Mouse (Mus musculus): ENCODE measurements at regions not wholly inside any gene's neighbourhood (a gene's known extent, or its start where the extent isn't known, plus 50 kb on each side); places are given as distances from the start of the nearest gene placed in this dataset.

DNA sequence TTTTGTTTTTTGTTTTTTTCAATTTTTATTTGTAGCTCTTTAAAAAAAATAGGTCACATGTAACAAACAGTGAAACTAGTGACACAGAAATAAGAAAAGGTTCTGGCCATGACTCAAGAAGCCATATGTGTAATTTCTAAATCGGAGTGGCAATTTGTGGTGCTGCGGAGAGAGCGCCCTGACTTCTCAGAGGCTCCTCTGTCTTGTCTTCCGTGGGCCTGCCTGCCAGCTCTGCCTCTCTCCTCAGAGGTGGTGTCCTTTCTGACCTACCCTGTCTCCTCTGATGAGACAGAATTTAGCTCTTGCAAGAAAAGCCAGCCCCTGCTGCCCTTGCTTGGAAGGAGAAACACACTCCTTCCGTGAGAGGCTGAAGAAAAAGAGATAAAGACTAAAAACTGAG lies 158.1 kb downstream of the Nrip1 start:
- Histone ChIP-seq H3K4me1 (ENCODE audit: insufficient read depth) (no peaks in the 10 kb centered on the region), H3K27me3 (ENCODE audit: insufficient read depth, low read length) (no peaks in the 10 kb centered on the region), H3K9ac (no peak overlapping the region), H3K4me2 (no peak overlapping the region), H3K36me3 (ENCODE audit: insufficient read depth) (no peaks in the 10 kb centered on the region), H3K27ac (ENCODE audit: low read depth) (no peak overlapping the region), H3K4me3 (ENCODE audit: low read depth, low read length) (no peak overlapping the region), H3K9me3 (ENCODE audit: low read depth, low read length) (no peaks in the 10 kb centered on the region)
- WGBS: 54% methylated on average over 5 of the region's 5 CpGs
- TF ChIP-seq CTCF (IDR thresholded peaks at IDR 0.05; ENCODE audit: low read depth): no peak
- DNase-seq (no peak), ATAC-seq (ENCODE audit: insufficient read depth) (0 out of 2 replicates have a peak, but pooled peaks have one; percentile 47)

DNA sequence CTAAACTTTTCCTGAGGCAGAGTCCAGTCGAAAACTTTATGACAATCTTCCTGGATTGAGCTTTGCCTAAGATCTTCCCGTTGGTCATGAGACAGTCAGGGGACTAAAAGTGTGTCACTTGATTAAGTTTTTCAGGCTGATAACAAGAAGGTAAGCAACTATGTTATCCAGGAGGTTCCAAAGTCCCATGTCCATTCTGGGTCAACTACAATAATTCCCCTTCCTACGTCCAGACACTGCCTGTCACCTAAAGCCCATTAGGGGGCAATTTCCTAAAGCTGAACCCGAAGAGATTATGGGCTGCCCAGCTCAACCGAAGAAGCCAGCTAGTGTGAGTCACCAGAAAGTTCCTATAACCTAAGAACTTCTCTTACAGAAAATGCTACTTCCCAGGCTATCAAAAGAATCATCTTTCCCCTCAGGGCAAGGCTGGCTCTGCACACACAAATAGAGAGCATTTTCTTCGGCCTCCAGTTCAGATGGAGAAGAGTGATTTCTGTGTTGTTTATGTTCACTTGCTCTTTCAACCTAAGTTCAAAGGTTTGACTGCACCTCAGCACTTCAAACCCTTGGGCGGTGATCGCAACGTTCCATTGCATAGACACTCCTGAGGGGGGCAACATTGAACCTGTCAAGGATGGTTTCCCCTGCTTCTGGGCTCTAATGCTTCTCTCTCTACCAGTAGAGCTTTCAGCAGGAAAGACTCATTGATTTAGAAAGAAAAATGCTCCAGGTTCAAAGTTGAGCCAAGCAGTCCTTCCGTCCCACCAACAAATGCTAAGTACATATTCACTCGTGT lies 171.7 kb downstream of the Nrip1 start:
- peak; percentile 64 for TF ChIP-seq CTCF (IDR thresholded peaks at IDR 0.05; ENCODE audit: low read depth)
- 29% methylated on average over 11 of the region's 11 CpGs for WGBS
- no peaks in the 10 kb centered on the region for H3K9me3 ChIP-seq (ENCODE audit: low read depth, low read length)
- ATAC-seq (ENCODE audit: insufficient read depth) (peak; percentile 67; the same call in 1 of the 2 replicates), DNase-seq (peak; percentile 63)
- no peak overlapping the region for H3K27ac ChIP-seq (ENCODE audit: low read depth)
- no peak overlapping the region for H3K4me2 ChIP-seq
- no peak overlapping the region for H3K4me3 ChIP-seq (ENCODE audit: low read depth, low read length)
- H3K27me3 ChIP-seq (ENCODE audit: insufficient read depth, low read length): no peaks in the 10 kb centered on the region
- no peaks in the 10 kb centered on the region for H3K4me1 ChIP-seq (ENCODE audit: insufficient read depth)
- H3K36me3 ChIP-seq (ENCODE audit: insufficient read depth): no peaks in the 10 kb centered on the region
- H3K9ac ChIP-seq: no peak overlapping the region

DNA sequence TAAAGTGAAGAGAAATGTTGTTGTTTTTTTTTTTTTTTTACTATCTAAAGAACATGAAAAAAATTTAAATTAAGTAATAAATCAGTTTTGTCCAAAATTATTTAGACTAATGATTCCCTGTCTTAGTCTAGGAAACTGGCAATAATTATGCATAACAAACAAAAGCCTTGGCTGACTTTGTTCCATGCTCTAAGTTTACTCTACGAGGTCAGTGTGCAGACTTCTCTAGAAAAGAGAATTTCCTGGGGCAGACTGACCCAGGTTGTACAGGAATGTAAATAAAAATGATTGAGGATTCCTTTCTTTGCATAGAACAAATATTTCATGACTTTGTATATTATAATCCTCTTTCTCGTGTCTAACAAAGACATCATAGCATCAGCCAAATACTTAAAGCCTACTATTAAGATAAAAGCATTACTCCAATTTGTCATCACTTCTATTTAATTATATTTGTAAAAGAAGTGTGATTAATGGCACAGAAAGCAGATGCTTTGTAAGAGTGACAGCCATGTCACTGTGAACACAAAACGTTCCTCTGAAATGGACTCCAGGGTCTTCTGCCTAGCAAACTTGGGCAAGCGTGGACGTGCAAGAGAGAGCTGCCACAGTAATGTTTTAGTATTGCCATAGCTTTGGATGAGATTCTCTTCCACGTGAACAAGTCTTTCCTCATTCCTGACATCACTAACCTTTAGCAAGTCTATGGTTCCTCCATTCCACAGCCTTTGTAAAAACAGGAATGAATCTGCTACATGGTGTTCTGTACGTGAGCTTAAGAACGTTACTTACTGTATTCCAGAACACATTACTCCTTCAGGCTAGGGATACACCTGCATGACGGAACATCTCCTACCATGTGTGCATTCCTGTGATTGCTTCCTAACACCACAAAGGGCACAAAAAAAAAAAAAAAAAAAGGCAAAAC lies 172.6 kb downstream of the Nrip1 start:
- Histone ChIP-seq H3K36me3 (ENCODE audit: insufficient read depth) (no peaks in the 10 kb centered on the region), H3K27me3 (ENCODE audit: insufficient read depth, low read length) (no peaks in the 10 kb centered on the region), H3K4me2 (no peak overlapping the region), H3K27ac (ENCODE audit: low read depth) (no peak overlapping the region), H3K9me3 (ENCODE audit: low read depth, low read length) (no peaks in the 10 kb centered on the region), H3K4me3 (ENCODE audit: low read depth, low read length) (no peak overlapping the region), H3K4me1 (ENCODE audit: insufficient read depth) (no peaks in the 10 kb centered on the region), H3K9ac (no peak overlapping the region)
- 39% methylated on average over 9 of the region's 9 CpGs for WGBS
- no peak for TF ChIP-seq CTCF (IDR thresholded peaks at IDR 0.05; ENCODE audit: low read depth)
- peak; percentile 50; the same call in 1 of the 2 replicates for ATAC-seq (ENCODE audit: insufficient read depth)
- DNase-seq: peak; percentile 52

DNA sequence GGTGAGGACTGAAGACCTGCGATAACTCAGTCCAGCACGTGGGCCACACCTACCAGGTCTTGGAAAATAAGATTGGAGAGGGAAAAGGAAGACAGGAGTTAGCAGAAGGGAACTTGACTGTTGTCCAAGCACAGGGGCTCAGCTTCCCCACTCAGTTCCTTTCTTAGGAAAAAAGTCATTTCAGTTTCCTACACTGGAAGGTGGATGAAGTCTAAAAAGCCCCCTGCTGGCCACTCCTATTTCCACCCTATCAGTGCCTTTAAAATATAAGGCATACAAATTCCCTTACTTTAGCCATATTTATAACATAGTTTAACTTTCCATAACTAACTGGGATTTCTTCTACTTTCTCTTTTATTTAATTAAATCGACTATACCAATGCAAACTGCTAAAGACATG lies 173.4 kb downstream of the Nrip1 start:
- Histone ChIP-seq H3K4me1 (ENCODE audit: insufficient read depth) (no peaks in the 10 kb centered on the region), H3K4me3 (ENCODE audit: low read depth, low read length) (no peak overlapping the region), H3K9me3 (ENCODE audit: low read depth, low read length) (no peaks in the 10 kb centered on the region), H3K27me3 (ENCODE audit: insufficient read depth, low read length) (no peaks in the 10 kb centered on the region), H3K27ac (ENCODE audit: low read depth) (no peak overlapping the region), H3K36me3 (ENCODE audit: insufficient read depth) (no peaks in the 10 kb centered on the region), H3K4me2 (no peak overlapping the region), H3K9ac (no peak overlapping the region)
- 59% methylated on average over 3 of the region's 3 CpGs for WGBS
- DNase-seq (peak; percentile 82), ATAC-seq (ENCODE audit: insufficient read depth) (peak; percentile 36; the same call in 1 of the 2 replicates)
- peak; percentile 57 for TF ChIP-seq CTCF (IDR thresholded peaks at IDR 0.05; ENCODE audit: low read depth)

DNA sequence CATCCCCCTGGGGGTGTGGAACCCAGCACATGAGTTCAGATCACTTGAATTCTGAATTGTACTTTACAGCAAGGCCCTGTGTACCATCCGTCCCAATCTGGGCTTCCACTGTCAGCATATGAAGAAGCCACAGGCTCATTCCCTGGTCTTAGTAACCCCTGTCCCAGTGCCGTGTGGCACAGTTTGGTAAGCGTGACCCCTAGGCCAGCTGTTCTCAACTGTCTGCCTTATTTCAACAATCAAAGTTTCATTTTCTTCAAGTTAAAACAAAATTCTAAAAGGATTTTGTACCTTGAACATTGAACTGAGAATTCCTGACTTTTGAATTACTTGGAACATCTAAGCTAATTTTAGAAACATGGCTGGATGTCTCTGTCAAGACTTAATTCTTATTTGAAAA lies 174.6 kb downstream of the Nrip1 start:
- ATAC-seq (ENCODE audit: insufficient read depth): no peak
- Histone ChIP-seq H3K9ac (no peak overlapping the region), H3K4me2 (no peak overlapping the region), H3K4me3 (ENCODE audit: low read depth, low read length) (no peak overlapping the region), H3K27me3 (ENCODE audit: insufficient read depth, low read length) (no peaks in the 10 kb centered on the region), H3K9me3 (ENCODE audit: low read depth, low read length) (no peaks in the 10 kb centered on the region), H3K4me1 (ENCODE audit: insufficient read depth) (no peaks in the 10 kb centered on the region), H3K36me3 (ENCODE audit: insufficient read depth) (no peaks in the 10 kb centered on the region), H3K27ac (ENCODE audit: low read depth) (no peak overlapping the region)
- WGBS: 89% methylated on average over 3 of the region's 3 CpGs
- no peak for TF ChIP-seq CTCF (IDR thresholded peaks at IDR 0.05; ENCODE audit: low read depth)
- DNase-seq: no peak

DNA sequence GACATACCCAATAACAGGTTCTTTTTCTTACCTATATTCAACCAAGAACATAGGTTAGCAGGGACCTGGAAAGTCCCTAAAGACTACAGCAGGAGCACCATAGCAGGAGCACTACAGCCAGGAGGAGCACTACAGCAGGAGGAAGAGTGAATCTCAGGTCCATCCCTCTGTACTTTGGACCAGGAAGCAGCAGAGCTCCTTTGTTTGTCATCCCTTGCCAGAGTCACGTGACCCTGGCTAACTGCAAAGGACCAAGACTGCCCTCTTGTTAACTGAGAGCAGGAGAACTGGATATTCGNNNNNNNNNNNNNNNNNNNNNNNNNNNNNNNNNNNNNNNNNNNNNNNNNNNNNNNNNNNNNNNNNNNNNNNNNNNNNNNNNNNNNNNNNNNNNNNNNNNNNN lies 172.2 kb upstream of the Samsn1 start:
- Histone ChIP-seq H3K4me2 (no peak overlapping the region), H3K9me3 (ENCODE audit: low read depth, low read length) (no peaks in the 10 kb centered on the region), H3K4me3 (ENCODE audit: low read depth, low read length) (no peak overlapping the region), H3K9ac (no peak overlapping the region), H3K27ac (ENCODE audit: low read depth) (no peak overlapping the region), H3K36me3 (ENCODE audit: insufficient read depth) (no peaks in the 10 kb centered on the region), H3K27me3 (ENCODE audit: insufficient read depth, low read length) (no peaks in the 10 kb centered on the region), H3K4me1 (ENCODE audit: insufficient read depth) (no peaks in the 10 kb centered on the region)
- 58% methylated on average over 2 of the region's 2 CpGs for WGBS
- ATAC-seq (ENCODE audit: insufficient read depth): no peak
- no peak for DNase-seq
- TF ChIP-seq CTCF (IDR thresholded peaks at IDR 0.05; ENCODE audit: low read depth): no peak

DNA sequence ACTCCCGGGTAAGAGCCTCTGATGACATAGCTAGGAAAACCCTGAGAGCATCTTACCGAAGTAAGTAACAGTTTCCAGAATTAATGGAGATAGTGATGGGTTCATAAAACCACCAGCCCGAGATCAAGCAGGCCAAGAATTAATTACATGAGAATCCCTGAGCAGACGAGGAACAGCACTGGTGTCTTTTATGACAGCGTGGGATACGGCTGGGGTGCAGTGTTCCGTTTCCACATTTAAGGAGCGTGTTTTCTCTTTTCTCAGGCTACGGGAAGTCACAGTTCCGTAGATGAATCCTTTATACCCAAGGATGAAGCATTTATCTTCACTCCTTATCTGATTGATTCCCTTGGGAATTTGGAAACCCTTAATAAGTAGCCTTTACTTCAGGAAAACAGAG lies 169.1 kb upstream of the Samsn1 start:
- H3K27ac ChIP-seq (ENCODE audit: low read depth): no peak overlapping the region
- no peak for TF ChIP-seq CTCF (IDR thresholded peaks at IDR 0.05; ENCODE audit: low read depth)
- H3K4me3 ChIP-seq (ENCODE audit: low read depth, low read length): no peak overlapping the region
- ATAC-seq (ENCODE audit: insufficient read depth) (no peak), DNase-seq (no peak)
- 87% methylated on average over 10 of the region's 10 CpGs for WGBS
- no peaks in the 10 kb centered on the region for H3K27me3 ChIP-seq (ENCODE audit: insufficient read depth, low read length)
- no peaks in the 10 kb centered on the region for H3K4me1 ChIP-seq (ENCODE audit: insufficient read depth)
- H3K9me3 ChIP-seq (ENCODE audit: low read depth, low read length): no peaks in the 10 kb centered on the region
- no peak overlapping the region for H3K4me2 ChIP-seq
- no peaks in the 10 kb centered on the region for H3K36me3 ChIP-seq (ENCODE audit: insufficient read depth)
- H3K9ac ChIP-seq: no peak overlapping the region

Measured in lung, embryonic 14.5 days (tissue).